Comparison of ENCODE assay signal across 8 mouse cellular contexts in genomic region chr17:57276634-57277121, GRCm38 (mm10). TPM values are rescaled to one million over a fixed set of nuclear protein-coding genes. Genes with fewer than 3 reads are reported as not detected.
DNase-seq lines count a peak whose midpoint lies in the region; ATAC-seq and TF ChIP-seq lines count a peak whose summit lies in the region.

No protein-coding gene starts in this region.

- under 1% methylated on average over 20 of the region's 20 CpGs for WGBS in embryonic facial prominence, embryonic 12.5 days
- under 1% methylated on average over 20 of the region's 20 CpGs for WGBS in heart, adult 2 months
- WGBS in kidney, adult 2 months = under 1% methylated on average over 20 of the region's 20 CpGs
- under 1% methylated on average over 20 of the region's 20 CpGs for WGBS in limb, embryonic 15.5 days
- WGBS in midbrain, postnatal 0 days = under 1% methylated on average over 20 of the region's 20 CpGs

- H3K27me3 ChIP-seq in embryonic facial prominence, embryonic 12.5 days = peaks cover 36% of the 10 kb centered on the region
- H3K27me3 ChIP-seq in heart, adult 2 months (ENCODE audit: control insufficient read depth, insufficient read depth, low read length) = no peaks in the 10 kb centered on the region
- H3K27me3 ChIP-seq in kidney, adult 2 months (replicated peaks; ENCODE audit: control insufficient read depth, insufficient read depth, low read length) = no peaks in the 10 kb centered on the region
- peaks cover 10% of the 10 kb centered on the region; the same call in 1 of the 2 replicates for H3K27me3 ChIP-seq in limb, embryonic 15.5 days
- H3K27me3 ChIP-seq in midbrain, postnatal 0 days (ENCODE audit: insufficient read depth, low read length) = 0 out of 2 replicates have a peak, but pooled peaks cover 7% of the 10 kb centered on the region
- no peaks in the 10 kb centered on the region for H3K27me3 ChIP-seq in splenic B cell, adult 2 months (ENCODE audit: control insufficient read depth, insufficient read depth, low read length, poor library complexity, severe bottlenecking)

- peak; percentile 76 to 78 for DNase-seq in B cell, adult 2 months
- DNase-seq in adrenal gland, postnatal 25 days = peak; percentile 69
- DNase-seq in heart, adult 2 months = peak; percentile 82 to 87
- DNase-seq in kidney, adult 2 months = peak; percentile 85
- DNase-seq in midbrain, postnatal 0 days (ENCODE audit: low spot score) = peak; percentile 91
- DNase-seq in splenic B cell, adult 2 months (ENCODE audit: low read depth, low spot score) = peak; percentile 87

- peak overlapping the region; percentile 47 for H3K4me3 ChIP-seq in embryonic facial prominence, embryonic 12.5 days
- H3K4me3 ChIP-seq in heart, adult 2 months = peak overlapping the region; percentile 92
- peak overlapping the region; percentile 75 for H3K4me3 ChIP-seq in kidney, adult 2 months (ENCODE audit: insufficient read depth, low read depth, low read length)
- peak overlapping the region; percentile 56 for H3K4me3 ChIP-seq in limb, embryonic 15.5 days
- peak overlapping the region; percentile 52 for H3K4me3 ChIP-seq in midbrain, postnatal 0 days (ENCODE audit: low read depth, low read length)

- H3K27ac ChIP-seq in embryonic facial prominence, embryonic 12.5 days = no peak overlapping the region
- peak overlapping the region; percentile 93 for H3K27ac ChIP-seq in heart, adult 2 months
- peak overlapping the region; percentile 92 for H3K27ac ChIP-seq in kidney, adult 2 months (ENCODE audit: insufficient read depth, low read depth, low read length)
- H3K27ac ChIP-seq in limb, embryonic 15.5 days = no peak overlapping the region
- H3K27ac ChIP-seq in midbrain, postnatal 0 days (ENCODE audit: low read depth, low read length) = no peak overlapping the region

- no peak for ATAC-seq in embryonic facial prominence, embryonic 12.5 days (ENCODE audit: insufficient number of reproducible peaks, insufficient read depth, low FRiP score, low TSS enrichment)
- ATAC-seq in limb, embryonic 15.5 days (ENCODE audit: insufficient number of reproducible peaks, low FRiP score, low TSS enrichment, low read depth) = peak; percentile 56; the same call in 1 of the 2 replicates
- peak; percentile 67 for ATAC-seq in midbrain, postnatal 0 days (ENCODE audit: low FRiP score)

- H3K4me2 ChIP-seq in embryonic facial prominence, embryonic 12.5 days (replicated peaks) = peak overlapping the region; percentile 69
- H3K4me2 ChIP-seq in limb, embryonic 15.5 days = peak overlapping the region; percentile 79
- peak overlapping the region; percentile 80 for H3K4me2 ChIP-seq in midbrain, postnatal 0 days (ENCODE audit: low read depth, low read length, poor library complexity, severe bottlenecking)

- no peaks in the 10 kb centered on the region for H3K79me2 ChIP-seq in heart, adult 2 months (replicated peaks; ENCODE audit: control insufficient read depth, insufficient read depth, low read length)

- H3K9ac ChIP-seq in embryonic facial prominence, embryonic 12.5 days = no peak overlapping the region
- peak overlapping the region; percentile 58 for H3K9ac ChIP-seq in heart, adult 2 months (ENCODE audit: low read depth, low read length)
- no peak overlapping the region for H3K9ac ChIP-seq in limb, embryonic 15.5 days
- peak overlapping the region; percentile 36 for H3K9ac ChIP-seq in midbrain, postnatal 0 days (replicated peaks; ENCODE audit: low read length, poor library complexity, severe bottlenecking)

- H3K36me3 ChIP-seq in embryonic facial prominence, embryonic 12.5 days = no peaks in the 10 kb centered on the region
- H3K36me3 ChIP-seq in heart, adult 2 months (ENCODE audit: control insufficient read depth, insufficient read depth, low read length) = no peaks in the 10 kb centered on the region
- H3K36me3 ChIP-seq in kidney, adult 2 months (ENCODE audit: control insufficient read depth, insufficient read depth, low read length) = no peaks in the 10 kb centered on the region
- no peaks in the 10 kb centered on the region for H3K36me3 ChIP-seq in limb, embryonic 15.5 days
- no peaks in the 10 kb centered on the region for H3K36me3 ChIP-seq in midbrain, postnatal 0 days (ENCODE audit: insufficient read depth, low read length)
- no peaks in the 10 kb centered on the region for H3K36me3 ChIP-seq in splenic B cell, adult 2 months (ENCODE audit: control insufficient read depth, insufficient read depth, low read length, poor library complexity, severe bottlenecking)

- H3K9me3 ChIP-seq in embryonic facial prominence, embryonic 12.5 days = no peaks in the 10 kb centered on the region
- H3K9me3 ChIP-seq in limb, embryonic 15.5 days = no peaks in the 10 kb centered on the region
- H3K9me3 ChIP-seq in midbrain, postnatal 0 days (ENCODE audit: low read length) = no peaks in the 10 kb centered on the region

- peak; percentile 89 for TF ChIP-seq CTCF in heart, adult 2 months (IDR thresholded peaks at IDR 0.05)
- peak; percentile 89 for TF ChIP-seq CTCF in kidney, adult 2 months (conservative IDR thresholded peaks at IDR 0.05; ENCODE audit: insufficient read depth, insufficient read length, low read depth, low read length)
- TF ChIP-seq CTCF in midbrain, postnatal 0 days (IDR thresholded peaks at IDR 0.05) = peak; percentile 88

- intact Hi-C loops in heart, adult 2 months (cut with DNase I) = loop anchor here (1.0 to 2.0 kb wide), 4 partner anchors 56 to 280 kb away; partner anchors contain the start of gene Alkbh7

- H3K4me1 ChIP-seq in embryonic facial prominence, embryonic 12.5 days = peaks cover 11% of the 10 kb centered on the region; the same call in 1 of the 2 replicates
- H3K4me1 ChIP-seq in heart, adult 2 months (ENCODE audit: control insufficient read depth, insufficient read depth, low read length) = peaks cover 2% of the 10 kb centered on the region; the same call in 1 of the 2 replicates
- no peaks in the 10 kb centered on the region; the same call in 1 of the 2 replicates for H3K4me1 ChIP-seq in kidney, adult 2 months (ENCODE audit: control insufficient read depth, insufficient read depth, low read length)
- peaks cover 21% of the 10 kb centered on the region for H3K4me1 ChIP-seq in limb, embryonic 15.5 days
- H3K4me1 ChIP-seq in midbrain, postnatal 0 days (ENCODE audit: insufficient read depth, low read length) = 0 out of 2 replicates have a peak, but pooled peaks cover 2% of the 10 kb centered on the region

- TF ChIP-seq POLR2A in heart, adult 2 months (IDR thresholded peaks at IDR 0.05; ENCODE audit: insufficient read depth, low read depth, low read length) = peak; percentile 60
- no peak for TF ChIP-seq POLR2A in kidney, adult 2 months (IDR thresholded peaks at IDR 0.05; ENCODE audit: low read depth, low read length)

- TF ChIP-seq EP300 in heart, adult 2 months (IDR thresholded peaks at IDR 0.05; ENCODE audit: insufficient read depth, low read depth, low read length) = peak; percentile 89

RNA-seq across cellular contexts. Expression of gene Vav1, which starts 2.2 kb away (rescaled TPM):
- 1.1 and 1.7 TPM in 2 replicates for total RNA-seq in adrenal gland, postnatal 25 days (2021)
- polyA plus RNA-seq in embryonic facial prominence, embryonic 12.5 days (2016; fragmentation: Nextera tagmentation; extraction: Ambion mirVana) = 1.7 and 2.1 TPM in 2 replicates
- 1 to 10 TPM; 1.9 to 2.2 TPM for total RNA-seq in heart, adult 2 months (2021)
- 1.8 and 2.0 TPM in 2 replicates for polyA plus RNA-seq in heart, adult 2 months (2012; rRNA removed)
- polyA plus RNA-seq in kidney, adult 2 months (2012; rRNA removed) = 1.1 and 3.4 TPM in 2 replicates
- polyA plus RNA-seq in limb, embryonic 15.5 days (2015; fragmentation: Nextera tagmentation; extraction: Ambion mirVana) = 4.1 and 4.4 TPM in 2 replicates
- total RNA-seq in midbrain, postnatal 0 days (2014; rRNA removed) = 1.5 and 2.7 TPM in 2 replicates
- polyA plus RNA-seq in midbrain, postnatal 0 days (2015; fragmentation: Nextera tagmentation; extraction: Ambion mirVana) = 1.7 and 2.0 TPM in 2 replicates

RNA-seq across cellular contexts. Expression of gene Trip10, which starts 27.4 kb away (rescaled TPM):
- total RNA-seq in adrenal gland, postnatal 25 days (2021) = 51.9 and 64.8 TPM in 2 replicates
- polyA plus RNA-seq in embryonic facial prominence, embryonic 12.5 days (2016; fragmentation: Nextera tagmentation; extraction: Ambion mirVana) = 33.8 and 35.6 TPM in 2 replicates
- 100 to 1,000 TPM; 107 to 128 TPM for total RNA-seq in heart, adult 2 months (2021)
- 69.0 and 83.2 TPM in 2 replicates for polyA plus RNA-seq in heart, adult 2 months (2012; rRNA removed)
- polyA plus RNA-seq in kidney, adult 2 months (2012; rRNA removed) = 30.4 and 35.6 TPM in 2 replicates
- polyA plus RNA-seq in limb, embryonic 15.5 days (2015; fragmentation: Nextera tagmentation; extraction: Ambion mirVana) = 40.6 and 44.5 TPM in 2 replicates
- 3.8 and 5.5 TPM in 2 replicates for total RNA-seq in midbrain, postnatal 0 days (2014; rRNA removed)
- 5.4 and 5.5 TPM in 2 replicates for polyA plus RNA-seq in midbrain, postnatal 0 days (2015; fragmentation: Nextera tagmentation; extraction: Ambion mirVana)

RNA-seq across cellular contexts. Expression of gene Gpr108, which starts 28.4 kb away (rescaled TPM):
- total RNA-seq in adrenal gland, postnatal 25 days (2021) = 81.0 and 96.4 TPM in 2 replicates
- polyA plus RNA-seq in embryonic facial prominence, embryonic 12.5 days (2016; fragmentation: Nextera tagmentation; extraction: Ambion mirVana) = 28.8 and 31.9 TPM in 2 replicates
- total RNA-seq in heart, adult 2 months (2021) = 10 to 100 TPM; 27.8 to 32.7 TPM
- polyA plus RNA-seq in heart, adult 2 months (2012; rRNA removed) = 37.9 and 48.3 TPM in 2 replicates
- polyA plus RNA-seq in kidney, adult 2 months (2012; rRNA removed) = 36.7 and 39.6 TPM in 2 replicates
- polyA plus RNA-seq in limb, embryonic 15.5 days (2015; fragmentation: Nextera tagmentation; extraction: Ambion mirVana) = 43.6 and 45.5 TPM in 2 replicates
- total RNA-seq in midbrain, postnatal 0 days (2014; rRNA removed) = 19.2 and 20.9 TPM in 2 replicates
- polyA plus RNA-seq in midbrain, postnatal 0 days (2015; fragmentation: Nextera tagmentation; extraction: Ambion mirVana) = 22.6 and 23.1 TPM in 2 replicates

RNA-seq across cellular contexts. Expression of gene C3, which starts 48.7 kb away (rescaled TPM):
- 280 and 456 TPM in 2 replicates for total RNA-seq in adrenal gland, postnatal 25 days (2021)
- 0.37 and 0.56 TPM in 2 replicates for polyA plus RNA-seq in embryonic facial prominence, embryonic 12.5 days (2016; fragmentation: Nextera tagmentation; extraction: Ambion mirVana)
- total RNA-seq in heart, adult 2 months (2021) = 10 to 100 TPM; 91.5 to 91.6 TPM
- polyA plus RNA-seq in heart, adult 2 months (2012; rRNA removed) = 119 and 160 TPM in 2 replicates
- polyA plus RNA-seq in kidney, adult 2 months (2012; rRNA removed) = 51.5 and 69.4 TPM in 2 replicates
- polyA plus RNA-seq in limb, embryonic 15.5 days (2015; fragmentation: Nextera tagmentation; extraction: Ambion mirVana) = 1.5 and 1.8 TPM in 2 replicates
- total RNA-seq in midbrain, postnatal 0 days (2014; rRNA removed) = 0.49 and 8.6 TPM in 2 replicates
- 1.7 and 2.9 TPM in 2 replicates for polyA plus RNA-seq in midbrain, postnatal 0 days (2015; fragmentation: Nextera tagmentation; extraction: Ambion mirVana)

Comparison
In these comparisons a context has a peak if more than half of its experiments do, and no peak if none do; other contexts are left out.
1. H3K27ac ChIP-seq: peak in heart, adult 2 months (single experiment) and kidney, adult 2 months (single experiment); none in embryonic facial prominence, embryonic 12.5 days (single experiment), limb, embryonic 15.5 days (single experiment) and midbrain, postnatal 0 days (single experiment).
2. H3K9ac ChIP-seq: peak in heart, adult 2 months (single experiment) and midbrain, postnatal 0 days (single experiment); none in embryonic facial prominence, embryonic 12.5 days (single experiment) and limb, embryonic 15.5 days (single experiment).
3. Peak in every context shown above with its lines, with median percentiles within 50 percentile points of each other: DNase-seq, H3K4me2 ChIP-seq, H3K4me3 ChIP-seq and CTCF ChIP-seq.